In the genomic region with DNA sequence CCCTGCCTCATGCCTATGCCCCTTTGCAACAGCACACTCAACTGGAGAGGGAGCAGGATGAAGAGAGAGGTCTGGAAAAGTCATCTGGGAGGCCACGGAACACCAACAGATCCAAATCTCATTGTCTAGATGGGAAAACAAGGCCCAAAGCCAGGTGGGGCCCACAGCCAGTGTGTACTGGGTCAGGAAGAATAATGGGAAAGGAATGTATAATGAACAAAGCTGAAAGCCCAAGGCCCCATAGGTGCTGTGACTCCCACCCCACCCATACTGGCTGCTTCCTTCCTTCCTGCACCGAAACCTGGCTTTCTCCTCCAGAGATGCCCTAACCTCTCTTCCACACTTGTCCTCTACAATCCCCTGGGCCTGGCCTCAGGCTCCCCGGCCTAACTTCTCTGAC, we compare ENCODE assay signal across 26 mouse cellular contexts. TPM values are rescaled to one million over a fixed set of nuclear protein-coding genes. Genes with fewer than 3 reads are reported as not detected.
A peak's percentile ranks its signal among the peaks of the same experiment; 100 is the strongest.
DNase-seq lines count a peak whose midpoint lies in the region; ATAC-seq and TF ChIP-seq lines count a peak whose summit lies in the region.
"Had no signal": no experiment of that assay in that cellular context is flagged by ENCODE, and none has a peak within 500 bp of the region (broad histone marks: within the 10 kb centered on the region; RNA-seq: fewer than 3 reads in every experiment).

No protein-coding gene starts in this region.

- DNase-seq in gastrocnemius, adult 18-20 months (ENCODE audit: low spot score) = peak; percentile 34
- no peak for DNase-seq in gastrocnemius, postnatal 10 days
- DNase-seq in midbrain, embryonic 11.5 days (ENCODE audit: low spot score, missing footprints) = peak; percentile 72
- peak; percentile 52 to 57 for DNase-seq in heart, postnatal 10 days
- DNase-seq in stomach, postnatal 0 days (ENCODE audit: low spot score) = no peak
- no peak for DNase-seq in adrenal gland, adult 8-10 months
- no peak for DNase-seq in ovary, adult 18-20 months (ENCODE audit: low spot score)
- DNase-seq: cerebellum, adult 18-20 months; cerebellum, postnatal 25 days; forebrain, postnatal 0 days; kidney, adult 18-20 months; kidney, postnatal 10 days; left cerebral cortex, postnatal 4 days; liver, postnatal 0 days; lung, postnatal 10 days; thymus, postnatal 14 days had no signal

- WGBS in midbrain, embryonic 11.5 days = 65% methylated on average over 3 of the region's 3 CpGs
- 78% methylated on average over 3 of the region's 3 CpGs for WGBS in midbrain, embryonic 13.5 days
- WGBS in stomach, postnatal 0 days = 57% methylated on average over 3 of the region's 3 CpGs

- no peaks in the 10 kb centered on the region for H3K36me3 ChIP-seq in midbrain, embryonic 11.5 days (ENCODE audit: control insufficient read depth, insufficient read depth, low read length)
- H3K36me3 ChIP-seq in midbrain, embryonic 13.5 days = peaks cover 9% of the 10 kb centered on the region; the same call in 1 of the 2 replicates
- H3K36me3 ChIP-seq in stomach, postnatal 0 days (ENCODE audit: control insufficient read depth, insufficient read depth, low read length) = no peaks in the 10 kb centered on the region

- intact Hi-C loops in heart, postnatal 10 days (cut with DNase I) = no loop called here

- no peak for TF ChIP-seq EP300 in stomach, postnatal 0 days (optimal IDR thresholded peaks at IDR 0.05)

- no peaks in the 10 kb centered on the region for H3K27me3 ChIP-seq in midbrain, embryonic 11.5 days (ENCODE audit: control insufficient read depth, insufficient read depth, low read length)
- no peaks in the 10 kb centered on the region for H3K27me3 ChIP-seq in midbrain, embryonic 13.5 days
- H3K27me3 ChIP-seq in stomach, postnatal 0 days (ENCODE audit: control insufficient read depth, insufficient read depth, low read length) = no peaks in the 10 kb centered on the region
- H3K27me3 ChIP-seq: embryonic facial prominence, embryonic 12.5 days; neural tube, embryonic 15.5 days had no signal

- no peak overlapping the region for H3K4me2 ChIP-seq in midbrain, embryonic 11.5 days
- H3K4me2 ChIP-seq in midbrain, embryonic 13.5 days (replicated peaks) = no peak overlapping the region
- no peak overlapping the region for H3K4me2 ChIP-seq in stomach, postnatal 0 days (replicated peaks; ENCODE audit: low read depth)
- H3K4me2 ChIP-seq: embryonic facial prominence, embryonic 12.5 days; liver, embryonic 11.5 days; neural tube, embryonic 15.5 days had no signal

- H3K9ac ChIP-seq in midbrain, embryonic 11.5 days (ENCODE audit: low read length) = no peak overlapping the region
- H3K9ac ChIP-seq in midbrain, embryonic 13.5 days (replicated peaks) = no peak overlapping the region
- peak overlapping the region; percentile 18; the same call in 1 of the 2 replicates for H3K9ac ChIP-seq in stomach, postnatal 0 days (ENCODE audit: low read length)
- H3K9ac ChIP-seq: embryonic facial prominence, embryonic 12.5 days; forebrain, postnatal 0 days; liver, postnatal 0 days; neural tube, embryonic 15.5 days had no signal

- no peak overlapping the region for H3K27ac ChIP-seq in midbrain, embryonic 11.5 days (ENCODE audit: low read depth, low read length)
- H3K27ac ChIP-seq in midbrain, embryonic 13.5 days = no peak overlapping the region
- H3K27ac ChIP-seq in stomach, postnatal 0 days (replicated peaks) = no peak overlapping the region
- H3K27ac ChIP-seq: embryonic facial prominence, embryonic 12.5 days; hindbrain, postnatal 0 days; midbrain, embryonic 10.5 days; neural tube, embryonic 15.5 days had no signal

- TF ChIP-seq CTCF in stomach, postnatal 0 days (IDR thresholded peaks at IDR 0.05; ENCODE audit: low read depth) = no peak

- no peak overlapping the region for H3K4me3 ChIP-seq in midbrain, embryonic 11.5 days (ENCODE audit: low read depth, low read length)
- no peak overlapping the region for H3K4me3 ChIP-seq in midbrain, embryonic 13.5 days (replicated peaks)
- no peak overlapping the region for H3K4me3 ChIP-seq in stomach, postnatal 0 days (ENCODE audit: low read depth, low read length)
- H3K4me3 ChIP-seq: embryonic facial prominence, embryonic 12.5 days; midbrain, embryonic 10.5 days; neural tube, embryonic 15.5 days had no signal

- H3K9me3 ChIP-seq in midbrain, embryonic 11.5 days (ENCODE audit: control insufficient read depth, low read length) = no peaks in the 10 kb centered on the region
- no peaks in the 10 kb centered on the region for H3K9me3 ChIP-seq in midbrain, embryonic 13.5 days
- H3K9me3 ChIP-seq in stomach, postnatal 0 days (ENCODE audit: control insufficient read depth, low read length) = no peaks in the 10 kb centered on the region
- H3K9me3 ChIP-seq: embryonic facial prominence, embryonic 12.5 days; midbrain, embryonic 10.5 days; neural tube, embryonic 15.5 days had no signal

- no peaks in the 10 kb centered on the region for H3K4me1 ChIP-seq in midbrain, embryonic 11.5 days (ENCODE audit: control insufficient read depth, insufficient read depth, low read length)
- H3K4me1 ChIP-seq in midbrain, embryonic 13.5 days (replicated peaks) = no peaks in the 10 kb centered on the region
- H3K4me1 ChIP-seq in stomach, postnatal 0 days (replicated peaks; ENCODE audit: control insufficient read depth, insufficient read depth) = no peaks in the 10 kb centered on the region
- H3K4me1 ChIP-seq: embryonic facial prominence, embryonic 12.5 days; neural tube, embryonic 15.5 days had no signal

- ATAC-seq in midbrain, embryonic 11.5 days (ENCODE audit: low FRiP score) = no peak
- ATAC-seq in midbrain, embryonic 13.5 days = no peak
- no peak for ATAC-seq in stomach, postnatal 0 days (ENCODE audit: low FRiP score, low TSS enrichment)
- ATAC-seq: forebrain, postnatal 0 days; hindbrain, postnatal 0 days; liver, postnatal 0 days had no signal

RNA-seq across cellular contexts. Expression of gene Aqp7, which starts 16.7 kb away (rescaled TPM):
- 10 to 100 TPM in 1 of 2 experiments, 1 to 10 TPM in 1; 6.4 to 10.6 TPM for total RNA-seq in gastrocnemius, adult 18-20 months (2021)
- total RNA-seq in gastrocnemius, postnatal 10 days (2021) = 10 to 100 TPM; 10.6 to 11.4 TPM
- polyA plus RNA-seq in midbrain, embryonic 11.5 days (2014; fragmentation: Nextera tagmentation; extraction: Ambion mirVana) = not detected in 2 replicates
- 0.15 TPM in 1 of 2 replicates, not detected in the other for polyA plus RNA-seq in midbrain, embryonic 13.5 days (2015; fragmentation: Nextera tagmentation; extraction: Ambion mirVana)
- 10 to 100 TPM; 35.0 to 36.4 TPM for total RNA-seq in heart, postnatal 10 days (2021)
- polyA plus RNA-seq in stomach, postnatal 0 days (2015; fragmentation: Nextera tagmentation; extraction: Ambion mirVana) = 0.39 and 0.47 TPM in 2 replicates
- 10 to 100 TPM in 3 of 4 experiments, 1 to 10 TPM in 1; 7.3 to 30.3 (median 14.6) TPM for total RNA-seq in adrenal gland, adult 8-10 months (2022)
- total RNA-seq: forebrain, postnatal 0 days; granulocyte monocyte progenitor cell, adult 5-6 weeks; hindbrain, postnatal 0 days; left cerebral cortex, adult 8-10 months; left cerebral cortex, postnatal 4 days had no signal
- polyA plus RNA-seq: embryonic facial prominence, embryonic 12.5 days; forebrain, embryonic 11.5 days; forebrain, postnatal 0 days; hindbrain, embryonic 11.5 days; neural tube, embryonic 15.5 days had no signal

Comparison
In these comparisons a context has a peak if more than half of its experiments do, and no peak if none do; other contexts are left out.
1. DNase-seq: peak in gastrocnemius, adult 18-20 months (single experiment), midbrain, embryonic 11.5 days (single experiment) and heart, postnatal 10 days (2 of 2); none in gastrocnemius, postnatal 10 days (single experiment), stomach, postnatal 0 days (single experiment), adrenal gland, adult 8-10 months (single experiment) and ovary, adult 18-20 months (single experiment).